Mouse (Mus musculus) heart, embryonic 12.5 days (tissue): Measurements from ENCODE around the gene Riok2. TPM values are rescaled to one million over a fixed set of nuclear protein-coding genes. Genes with fewer than 3 reads are reported as not detected.

ENCODE experiments used
- ATAC-seq: fragments of 200-750 bp; cut with Nextera tagmentation; 2 replicates; pipeline ENCODE4 v1.8.0; 2017; ENCODE audit warnings: moderate TSS enrichment, moderate library complexity; ENCODE audit not compliant: insufficient number of reproducible peaks, low FRiP score
- H3K27ac ChIP-seq: fragments of 300-500 bp; sonication (generic); 2 replicates; pipeline ENCODE4 v1.5.1; 2016; ENCODE audit warnings: mild to moderate bottlenecking, moderate library complexity; ENCODE audit not compliant: poor library complexity, severe bottlenecking
- H3K27me3 ChIP-seq: fragments of 300-500 bp; sonication (generic); replicated peaks from 2 replicates; pipeline ENCODE4 v1.6.1; 2016; ENCODE audit warnings: mild to moderate bottlenecking, moderate library complexity
- H3K36me3 ChIP-seq: fragments of 300-500 bp; sonication (generic); 2 replicates; pipeline ENCODE4 v1.6.1; 2016; ENCODE audit warnings: mild to moderate bottlenecking, moderate library complexity
- H3K4me1 ChIP-seq: fragments of 300-500 bp; sonication (generic); replicated peaks from 2 replicates; pipeline ENCODE4 v1.6.1; 2016; ENCODE audit warnings: mild to moderate bottlenecking
- H3K4me2 ChIP-seq: fragments of 300-500 bp; sonication (generic); 2 replicates; pipeline ENCODE4 v1.6.1; 2016; ENCODE audit warnings: mild to moderate bottlenecking, moderate library complexity
- H3K4me3 ChIP-seq: fragments of 300-500 bp; sonication (generic); 2 replicates; pipeline ENCODE4 v1.5.1; 2016; ENCODE audit warnings: mild to moderate bottlenecking
- H3K9ac ChIP-seq: fragments of 300-500 bp; sonication (generic); 2 replicates; pipeline ENCODE4 v1.6.1; 2016; ENCODE audit warnings: mild to moderate bottlenecking, moderate library complexity
- H3K9me3 ChIP-seq: fragments of 300-500 bp; sonication (generic); replicated peaks from 2 replicates; pipeline ENCODE4 v1.6.1; 2016; ENCODE audit warnings: mild to moderate bottlenecking, moderate library complexity
- WGBS: fragments of 180-500 bp; shearing (Covaris S2); methylation state at CpG from one replicate; pipeline ENCODE4 v1.1.7; 2016; 5-methylcytosine and 5-hydroxymethylcytosine counted together
- polyA plus RNA-seq: library from polyadenylated mRNA; unstranded; fragments of >200 nt; fragmentation: Nextera tagmentation; extraction: Ambion mirVana; gene quantifications from 2 replicates; pipeline ENCODE4 v1.2.1, GENCODE M21; 2016

The Riok2 gene
- polyA plus RNA-seq, 1 experiment from 2014 or later, result 23.4 TPM

DNA sequence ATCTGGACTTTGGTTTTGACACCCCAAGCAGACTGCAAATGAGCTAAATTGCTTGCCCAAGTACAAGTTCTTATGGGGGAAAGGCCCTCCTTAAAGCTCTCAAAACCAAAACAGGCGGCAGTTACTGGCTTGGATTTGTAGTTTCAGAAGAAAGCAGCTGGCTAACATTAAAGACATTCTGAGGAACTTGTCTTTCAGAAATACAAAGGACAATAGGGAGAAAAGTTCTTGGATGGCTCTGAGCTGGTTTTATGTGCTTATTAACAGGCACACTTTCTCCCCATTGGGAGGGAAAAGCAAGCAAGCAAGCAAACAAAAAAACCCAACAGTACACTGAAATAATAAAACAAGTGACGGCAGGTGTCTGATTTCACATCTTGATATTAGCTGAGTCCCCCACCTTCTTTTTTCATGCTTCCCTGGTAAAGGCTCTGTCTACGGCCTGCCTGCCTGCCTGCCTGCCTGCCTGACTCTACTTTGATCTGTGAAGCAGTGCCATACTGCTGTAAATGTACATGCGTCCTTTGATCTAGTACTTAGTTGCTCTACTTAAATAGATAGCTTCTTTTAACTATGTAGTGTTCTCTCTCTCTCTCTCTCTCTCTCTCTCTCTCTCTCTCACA, 67.9 kb downstream of the Riok2 start:
- no peak for ATAC-seq
- Histone ChIP-seq H3K9me3 (no peaks in the 10 kb centered on the region), H3K36me3 (no peaks in the 10 kb centered on the region), H3K27me3 (no peaks in the 10 kb centered on the region), H3K4me1 (no peaks in the 10 kb centered on the region; the same call in 1 of the 2 replicates), H3K9ac (no peak overlapping the region), H3K4me2 (no peak overlapping the region), H3K27ac (no peak overlapping the region), H3K4me3 (no peak overlapping the region)
- 45% methylated on average over 4 of the region's 4 CpGs for WGBS

DNA sequence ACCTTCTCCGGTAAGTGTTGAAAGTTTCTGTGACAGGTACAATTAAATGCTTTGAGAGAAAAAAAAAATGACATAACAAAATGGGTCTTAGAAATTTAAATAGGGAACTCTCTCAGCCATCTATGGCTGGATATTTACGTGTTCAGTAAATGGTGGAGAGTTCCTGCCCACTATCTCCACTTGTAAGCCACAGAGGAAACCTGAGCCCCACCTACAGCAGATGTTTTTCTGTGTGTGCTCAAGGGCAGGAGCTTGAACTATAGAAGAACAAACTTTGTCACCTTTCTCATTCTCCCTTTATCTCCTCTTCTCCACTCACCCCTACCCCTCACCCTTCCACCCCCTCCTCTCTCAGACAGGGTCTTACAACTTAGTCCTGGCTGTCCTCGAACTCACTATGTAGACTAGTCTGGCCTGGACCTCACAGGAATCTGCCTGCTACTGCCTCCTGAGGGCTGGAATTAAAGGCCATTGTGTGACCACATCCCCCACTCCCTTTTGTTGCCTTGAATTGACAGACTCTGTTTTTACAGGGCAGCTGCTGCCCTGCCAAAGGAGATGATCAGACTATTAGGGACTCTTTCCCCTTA, 70.3 kb downstream of the Riok2 start:
- Histone ChIP-seq H3K9ac (no peak overlapping the region), H3K27me3 (no peaks in the 10 kb centered on the region), H3K36me3 (no peaks in the 10 kb centered on the region), H3K9me3 (no peaks in the 10 kb centered on the region), H3K27ac (no peak overlapping the region), H3K4me2 (no peak overlapping the region), H3K4me3 (no peak overlapping the region), H3K4me1 (peaks cover 2% of the 10 kb centered on the region; the same call in 1 of the 2 replicates)
- no peak for ATAC-seq
- WGBS, result 68% methylated on average over 3 of the region's 3 CpGs

Other genes starting within 250 kb of the Riok2 start
- 4.5 TPM in 2 replicates for gene Lix1, start 28.4 kb downstream of the Riok2 start, polyA plus RNA-seq